ENCODE assay signal across 16 mouse cellular contexts in the genomic region with DNA sequence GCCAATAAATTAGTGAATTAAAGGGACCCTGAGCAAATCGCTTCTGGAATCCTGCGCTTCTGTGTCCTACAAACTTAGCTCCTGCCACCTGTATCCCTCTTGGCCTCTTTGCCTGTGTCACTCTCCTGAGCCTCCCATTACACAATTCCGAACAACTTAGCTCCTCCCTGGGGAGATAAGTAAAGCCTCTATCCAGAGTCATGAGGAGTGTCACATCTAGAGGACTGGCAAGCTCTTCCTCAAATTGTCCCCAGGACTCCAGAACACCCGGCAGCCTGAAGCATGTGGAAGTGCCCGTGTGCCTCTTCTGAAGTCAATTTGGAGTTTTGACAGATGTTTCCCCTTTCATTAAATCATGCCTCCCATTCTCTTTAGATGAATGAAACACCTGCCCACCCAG. TPM values are rescaled to one million over a fixed set of nuclear protein-coding genes. Genes with fewer than 3 reads are reported as not detected.
DNase-seq lines count a peak whose midpoint lies in the region; ATAC-seq and TF ChIP-seq lines count a peak whose summit lies in the region.
"Had no signal": no experiment of that assay in that cellular context is flagged by ENCODE, and none has a peak within 500 bp of the region (broad histone marks: within the 10 kb centered on the region; RNA-seq: fewer than 3 reads in every experiment).

No protein-coding gene starts in this region.

- H3K27ac ChIP-seq in heart, embryonic 15.5 days = peak overlapping the region; percentile 66
- H3K27ac ChIP-seq in liver, embryonic 16.5 days (ENCODE audit: low read length) = peak overlapping the region; percentile 46; the same call in 1 of the 2 replicates
- H3K27ac ChIP-seq: forebrain, embryonic 10.5 days; hindbrain, embryonic 13.5 days; midbrain, embryonic 12.5 days had no signal

- H3K36me3 ChIP-seq in G1E (replicated peaks) = peaks cover 53% of the 10 kb centered on the region
- H3K36me3 ChIP-seq in heart, embryonic 15.5 days = peaks cover 6% of the 10 kb centered on the region
- peaks cover 5% of the 10 kb centered on the region for H3K36me3 ChIP-seq in liver, embryonic 16.5 days (ENCODE audit: control insufficient read depth, insufficient read depth)

- WGBS in heart, embryonic 15.5 days = 42% methylated on average over 5 of the region's 5 CpGs
- WGBS in liver, embryonic 16.5 days (ENCODE audit: insufficient replicate concordance) = 41% methylated on average over 5 of the region's 5 CpGs

- H3K4me1 ChIP-seq in G1E (ENCODE audit: insufficient read depth, low read depth, low read length) = peaks cover 88% of the 10 kb centered on the region
- peaks cover 93% of the 10 kb centered on the region for H3K4me1 ChIP-seq in heart, embryonic 15.5 days (replicated peaks)
- H3K4me1 ChIP-seq in liver, embryonic 16.5 days (ENCODE audit: control insufficient read depth, low read depth, low read length) = peaks cover 70% of the 10 kb centered on the region

- no peak for TF ChIP-seq CTCF in G1E (IDR thresholded peaks at IDR 0.05; ENCODE audit: low read depth, low read length)

- no peaks in the 10 kb centered on the region for H3K9me3 ChIP-seq in G1E (replicated peaks)
- H3K9me3 ChIP-seq in heart, embryonic 15.5 days (replicated peaks) = no peaks in the 10 kb centered on the region
- no peaks in the 10 kb centered on the region for H3K9me3 ChIP-seq in liver, embryonic 16.5 days (replicated peaks; ENCODE audit: control insufficient read depth, low read length)
- H3K9me3 ChIP-seq: forebrain, embryonic 10.5 days; hindbrain, embryonic 13.5 days; midbrain, embryonic 12.5 days had no signal

- peak overlapping the region; percentile 55; the same call in 1 of the 2 replicates for H3K4me3 ChIP-seq in G1E (ENCODE audit: low read depth, low read length)
- no peak overlapping the region for H3K4me3 ChIP-seq in heart, embryonic 15.5 days
- H3K4me3 ChIP-seq in liver, embryonic 16.5 days (ENCODE audit: low read depth, low read length) = no peak overlapping the region
- H3K4me3 ChIP-seq: forebrain, embryonic 10.5 days; hindbrain, embryonic 13.5 days; layer of hippocampus, adult 2 months; midbrain, embryonic 12.5 days had no signal

- H3K4me2 ChIP-seq in heart, embryonic 15.5 days = peak overlapping the region; percentile 33
- peak overlapping the region; percentile 50 for H3K4me2 ChIP-seq in liver, embryonic 16.5 days (ENCODE audit: low read depth, low read length)
- H3K4me2 ChIP-seq: hindbrain, embryonic 13.5 days; midbrain, embryonic 12.5 days had no signal

- ATAC-seq in G1E (ENCODE audit: extremely low read depth, insufficient number of reproducible peaks, low FRiP score, poor library complexity, severe bottlenecking) = no peak
- no peak for ATAC-seq in heart, embryonic 15.5 days (replicated peaks; ENCODE audit: insufficient number of reproducible peaks, insufficient read depth, low FRiP score, low read depth)
- ATAC-seq in liver, embryonic 16.5 days (ENCODE audit: low read depth) = no peak

- intact Hi-C loops in heart, postnatal 25 days (cut with DNase I) = loop anchor here (10.0 kb wide), 1 partner anchor 563 kb away; no protein-coding TSS in a partner anchor
- intact Hi-C loops in left cerebral cortex, postnatal 4 days (cut with DNase I) = loop anchor here (10.0 kb wide), 1 partner anchor 573 kb away; no protein-coding TSS in a partner anchor

- H3K9ac ChIP-seq in heart, embryonic 15.5 days = no peak overlapping the region
- H3K9ac ChIP-seq in liver, embryonic 16.5 days (ENCODE audit: low read depth, low read length) = no peak overlapping the region; the same call in 1 of the 2 replicates
- H3K9ac ChIP-seq: hindbrain, embryonic 13.5 days; lung, embryonic 14.5 days; midbrain, embryonic 12.5 days had no signal

- peak; percentile 97 for DNase-seq in heart, adult 11 months
- DNase-seq in heart, postnatal 25 days (ENCODE audit: low spot score) = no peak
- no peak for DNase-seq in G1E (ENCODE audit: low spot score)
- no peak for DNase-seq in cerebellum, adult 11-12 months
- DNase-seq in left cerebral cortex, postnatal 4 days = no peak
- DNase-seq in cerebellum, postnatal 25 days = no peak
- DNase-seq: cerebellum, adult 9-11 months; kidney, adult 8-10 months; lung, embryonic 14.5 days; spleen, adult 18-20 months had no signal

- H3K27me3 ChIP-seq in G1E (ENCODE audit: insufficient read depth, low read length) = no peaks in the 10 kb centered on the region
- H3K27me3 ChIP-seq in heart, embryonic 15.5 days = no peaks in the 10 kb centered on the region
- H3K27me3 ChIP-seq in liver, embryonic 16.5 days (ENCODE audit: control insufficient read depth, insufficient read depth, low read depth, low read length) = no peaks in the 10 kb centered on the region

RNA-seq across cellular contexts. Expression of a gene that starts 6.4 kb away (rescaled TPM):
- total RNA-seq in heart, postnatal 25 days (2021) = 100 to 1,000 TPM in 1 of 2 experiments, 10 to 100 TPM in 1; 93.6 to 111 TPM
- 102 and 150 TPM in 2 replicates for total RNA-seq in G1E (2014; fragmentation: Nextera tagmentation)
- 86.2 and 111 TPM in 2 replicates for total RNA-seq in G1E (2017)
- 9.3 and 11.3 TPM in 2 replicates for polyA plus RNA-seq in G1E (2012)
- 20.2 and 23.8 TPM in 2 replicates for polyA plus RNA-seq in heart, embryonic 15.5 days (2015; fragmentation: Nextera tagmentation; extraction: Ambion mirVana)
- 18.4 and 18.6 TPM in 2 replicates for polyA plus RNA-seq in liver, embryonic 16.5 days (2015; fragmentation: Nextera tagmentation; extraction: Ambion mirVana)
- total RNA-seq in left cerebral cortex, postnatal 4 days (2021) = 100 to 1,000 TPM; 188 to 214 TPM
